Mouse (Mus musculus) G1E (cell line): ENCODE measurements around the gene Stoml1.

ENCODE experiments used
- CTCF ChIP-seq: IDR thresholded peaks from 2 replicates; pipeline ENCODE4 v1.5.1; 2012; ENCODE audit warnings: low read depth, low read length, inconsistent platforms, mixed read lengths
- GATA1 ChIP-seq: IDR thresholded peaks from 2 replicates; pipeline ENCODE4 v1.6.1; 2012; ENCODE audit warnings: borderline replicate concordance, low read length, inconsistent platforms, mixed read lengths
- GATA2 ChIP-seq: IDR thresholded peaks from 2 replicates; pipeline ENCODE4 v1.6.1; 2012; ENCODE audit warnings: low read depth, low read length, inconsistent platforms, borderline replicate concordance
- POLR2AphosphoS5 ChIP-seq: IDR thresholded peaks from 2 replicates; pipeline ENCODE4 v1.6.1; 2012; ENCODE audit warnings: low read depth, low read length, inconsistent platforms; ENCODE audit not compliant: insufficient replicate concordance
- TAL1 ChIP-seq: conservative IDR thresholded peaks from 2 replicates; pipeline ENCODE4 v1.6.1; 2012; ENCODE audit warnings: low read depth, low read length, inconsistent platforms, mixed read lengths

GRCm38 (mm10) chr9:58266571-58267011 is 13.6 kb downstream of the Stoml1 start:
- TF ChIP-seq TAL1 (no peak), GATA1 (no peak), CTCF (no peak), GATA2 (no peak), POLR2AphosphoS5 (no peak)
